Mouse (Mus musculus): ENCODE data around the gene Stat5b.

Stat5b gene

DNA sequence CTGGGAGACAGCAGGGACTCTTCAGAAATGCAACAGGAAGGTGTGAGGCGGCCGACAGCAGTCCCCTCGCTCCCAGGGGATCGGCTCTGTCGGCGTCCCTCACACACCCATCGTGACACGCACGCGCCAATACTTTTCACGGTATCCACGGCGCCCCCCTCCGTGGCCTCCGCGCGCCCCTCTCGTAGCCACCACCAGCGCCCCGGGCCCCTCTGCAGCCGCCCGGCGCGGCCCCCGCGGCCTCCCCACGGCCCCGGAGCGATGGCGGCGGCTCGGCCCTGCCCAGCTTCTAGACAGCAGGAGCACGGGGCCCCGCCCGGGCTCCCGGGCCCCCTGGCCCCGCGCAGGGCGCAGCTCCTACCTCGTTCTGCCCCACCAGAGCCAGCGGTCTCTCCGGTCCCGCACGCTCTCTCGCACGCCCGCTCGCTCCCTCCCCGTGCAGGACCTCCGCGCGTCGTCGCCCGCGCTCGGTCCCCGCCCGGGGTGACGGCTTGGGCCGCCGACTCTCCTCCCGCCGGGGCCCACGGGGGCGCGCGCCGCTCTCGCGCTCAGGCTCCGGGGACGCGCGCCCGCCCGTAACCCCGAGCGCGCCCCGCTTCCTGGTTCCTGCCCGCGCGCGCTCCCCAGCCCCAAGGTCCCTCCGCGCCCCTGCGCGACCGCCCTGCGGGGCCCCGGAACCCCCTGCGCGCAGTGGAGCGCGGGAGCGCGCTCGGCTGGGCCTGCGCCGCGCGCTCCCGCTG lies at the start of gene Stat5b:
Gene Stat5b, minus strand, starts transcription at position 687 of the 740 bp plus-strand sequence.
- DNase-seq (ENCODE audit: low read depth, low spot score) = peak; percentile 91

DNA sequence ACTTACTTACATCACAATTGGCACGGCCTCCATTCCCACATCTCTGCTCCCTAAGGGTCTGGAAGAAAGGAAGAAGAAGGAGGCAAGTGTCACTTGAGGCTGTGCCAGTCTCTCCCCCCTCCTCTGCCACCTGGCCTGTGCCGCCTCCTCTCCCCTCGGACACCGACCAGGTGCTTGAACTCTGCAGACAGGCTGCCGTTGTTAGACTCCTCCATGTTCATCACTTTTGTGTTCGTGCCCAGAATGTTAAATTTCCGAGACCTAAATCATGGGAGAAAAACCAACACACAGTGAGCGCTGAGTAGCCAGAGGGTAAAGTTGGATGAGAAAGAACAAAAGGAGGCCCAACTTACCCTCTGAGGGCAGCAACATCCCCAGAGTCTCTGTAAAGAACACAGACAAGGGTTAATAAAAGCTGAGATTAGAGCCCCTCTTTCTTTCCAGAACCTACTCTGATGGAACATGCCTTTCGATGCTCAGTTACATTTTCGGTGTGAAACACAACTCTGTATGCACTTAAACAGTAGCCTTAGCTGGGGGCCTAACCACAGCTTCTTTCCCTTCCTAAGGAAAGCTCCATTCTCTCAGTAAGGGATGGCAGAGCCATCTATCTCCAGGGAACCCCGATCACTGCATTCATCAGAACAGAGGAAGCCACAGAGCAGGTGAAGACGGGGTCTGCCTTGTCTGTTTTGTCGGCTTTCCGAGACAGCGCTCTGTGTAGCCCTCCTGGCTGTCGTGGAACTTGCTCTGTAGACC lies 48.1 kb upstream of the Stat5b start:
- DNase-seq (ENCODE audit: low read depth, low spot score) = peak; percentile 64

DNA sequence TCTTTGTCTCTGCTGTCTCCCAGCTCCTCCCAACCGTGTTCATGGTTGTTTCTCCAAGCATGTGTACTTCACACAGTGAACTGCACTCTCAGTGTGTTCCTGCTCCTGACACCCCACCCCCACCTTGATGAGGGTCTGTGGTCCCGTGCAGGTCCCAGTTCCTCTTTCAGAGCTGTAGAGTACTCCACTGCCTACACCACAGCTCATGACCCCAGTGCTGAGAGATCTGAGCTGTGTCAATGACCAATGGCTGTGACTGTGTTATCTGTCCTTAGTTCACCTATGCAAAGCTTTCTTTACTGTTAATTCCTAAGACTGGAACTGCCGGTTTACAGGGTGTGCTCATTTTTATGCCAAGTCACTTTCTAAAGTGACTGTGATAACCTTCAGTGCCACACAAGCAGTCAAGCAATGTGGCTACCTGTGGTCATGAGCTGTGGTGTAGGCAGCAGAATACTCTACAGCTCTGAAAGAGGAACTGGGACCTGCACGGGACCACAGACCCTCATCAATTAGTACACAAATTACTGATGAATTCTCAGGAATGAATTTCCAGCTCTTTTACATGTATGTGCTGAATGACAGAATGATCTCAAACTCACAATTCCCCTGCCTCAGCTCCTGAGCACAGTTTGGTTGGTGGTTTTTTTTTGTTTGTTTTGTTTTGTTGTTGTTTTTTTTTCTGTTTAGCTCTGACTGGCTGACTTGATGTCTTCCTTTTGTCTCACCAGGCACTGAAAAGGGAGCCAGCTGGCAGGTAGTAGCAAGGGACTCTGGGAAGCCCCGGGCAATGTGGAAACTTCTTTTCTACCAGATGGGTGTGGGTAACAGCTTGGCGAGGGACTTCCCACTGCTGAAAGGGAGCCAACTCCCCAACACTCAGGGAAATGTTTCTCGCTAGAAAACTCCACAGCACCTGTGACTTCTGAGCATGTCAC lies 47.0 kb upstream of the Stat5b start:
- peak; percentile 85 for DNase-seq (ENCODE audit: low read depth, low spot score)

DNA sequence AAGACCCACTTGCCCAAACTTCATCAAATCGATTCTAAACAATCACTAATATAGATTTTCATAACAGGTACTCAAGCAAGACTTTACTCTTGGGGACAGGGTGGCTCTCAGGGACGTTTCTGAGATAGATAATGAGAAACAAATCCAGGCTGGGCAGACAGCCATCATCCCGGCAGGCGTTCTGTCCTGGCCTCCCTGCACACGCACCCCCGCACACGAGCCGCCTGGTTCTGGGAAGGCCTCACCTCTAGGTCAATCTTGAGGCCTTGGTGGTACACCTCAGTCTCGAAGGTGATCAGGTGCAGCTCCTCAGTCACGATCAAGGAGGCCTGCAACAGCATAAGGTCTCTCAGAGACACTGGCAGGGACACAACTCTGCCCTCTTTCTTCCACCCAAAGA lies 45.6 kb upstream of the Stat5b start:
- no peak for DNase-seq (ENCODE audit: low read depth, low spot score)

DNA sequence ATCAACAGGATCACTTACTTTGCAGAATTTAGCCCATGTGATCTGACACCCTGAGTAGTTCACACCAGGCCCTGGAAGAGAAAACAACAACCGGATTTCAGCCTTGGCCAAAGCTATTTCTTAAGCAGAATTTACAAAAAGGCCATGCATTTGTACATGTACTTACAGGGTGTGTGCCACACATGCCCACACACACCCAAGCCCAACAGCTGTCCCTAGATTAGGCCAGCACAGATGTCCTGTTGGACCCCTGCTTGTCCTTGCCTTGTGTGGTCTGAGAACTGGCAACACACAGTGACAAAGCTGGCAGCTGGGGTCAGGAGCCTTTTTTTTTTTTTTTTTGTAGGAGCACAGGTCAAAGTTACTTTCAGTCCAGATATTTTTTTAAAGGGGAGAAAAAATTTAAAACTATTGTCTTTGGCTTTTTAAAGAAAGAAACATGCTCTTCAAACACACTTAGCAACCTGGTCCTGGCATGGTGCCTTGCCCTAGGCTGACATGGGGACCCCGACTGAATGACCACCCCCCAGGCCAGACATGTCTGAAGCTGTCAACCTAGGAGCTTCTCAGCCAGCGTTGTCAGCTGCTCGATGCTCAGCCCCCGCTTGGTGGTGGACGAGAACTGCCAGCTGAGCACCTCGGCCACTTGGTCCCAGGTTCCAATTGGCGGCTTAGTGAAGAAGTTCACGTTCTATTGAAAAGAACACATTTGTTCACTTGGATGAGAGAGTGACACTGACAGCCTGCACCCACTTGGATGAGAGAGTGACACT lies 43.8 kb upstream of the Stat5b start:
- no peak for DNase-seq (ENCODE audit: low read depth, low spot score)

DNA sequence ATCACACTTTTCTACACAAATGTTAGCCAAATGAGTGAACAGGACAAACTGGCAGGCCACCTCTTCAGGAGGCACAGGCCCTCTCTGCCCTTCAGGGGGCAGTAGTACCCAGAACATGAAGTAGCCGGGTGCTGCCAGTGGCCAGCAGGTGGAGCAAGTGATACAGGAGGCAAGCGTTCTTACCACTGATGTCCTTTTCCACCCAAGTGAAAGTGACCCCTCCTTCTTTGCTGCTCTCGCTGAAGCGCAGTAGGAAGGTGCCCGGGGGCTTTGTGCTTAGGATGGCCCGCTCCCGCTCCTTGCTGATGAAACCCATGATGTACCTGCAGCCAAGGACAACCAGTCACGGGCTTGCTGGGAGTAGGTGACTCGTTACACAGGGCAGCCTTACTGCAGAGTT lies 43.0 kb upstream of the Stat5b start:
- DNase-seq (ENCODE audit: low read depth, low spot score) = peak; percentile 91

DNA sequence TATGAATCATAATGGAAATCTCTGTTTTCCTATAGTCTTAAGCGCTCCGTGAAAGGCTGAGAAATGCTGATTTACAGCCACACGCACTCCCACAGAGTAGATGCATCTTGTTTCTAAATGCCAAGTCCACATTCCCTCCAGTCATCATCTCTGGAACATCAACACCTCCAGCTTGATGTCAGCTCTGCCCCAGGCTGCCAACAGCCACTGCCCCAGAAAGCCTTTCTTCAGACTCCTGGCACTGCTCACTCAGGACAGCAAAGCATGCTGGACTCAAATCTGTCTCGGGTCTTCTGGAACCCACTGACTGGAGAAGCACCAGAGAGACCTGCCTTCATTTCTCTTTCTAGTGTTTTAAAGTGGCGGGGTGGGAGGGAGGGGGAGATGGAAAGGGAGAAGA lies 41.9 kb upstream of the Stat5b start:
- no peak for DNase-seq (ENCODE audit: low read depth, low spot score)

DNA sequence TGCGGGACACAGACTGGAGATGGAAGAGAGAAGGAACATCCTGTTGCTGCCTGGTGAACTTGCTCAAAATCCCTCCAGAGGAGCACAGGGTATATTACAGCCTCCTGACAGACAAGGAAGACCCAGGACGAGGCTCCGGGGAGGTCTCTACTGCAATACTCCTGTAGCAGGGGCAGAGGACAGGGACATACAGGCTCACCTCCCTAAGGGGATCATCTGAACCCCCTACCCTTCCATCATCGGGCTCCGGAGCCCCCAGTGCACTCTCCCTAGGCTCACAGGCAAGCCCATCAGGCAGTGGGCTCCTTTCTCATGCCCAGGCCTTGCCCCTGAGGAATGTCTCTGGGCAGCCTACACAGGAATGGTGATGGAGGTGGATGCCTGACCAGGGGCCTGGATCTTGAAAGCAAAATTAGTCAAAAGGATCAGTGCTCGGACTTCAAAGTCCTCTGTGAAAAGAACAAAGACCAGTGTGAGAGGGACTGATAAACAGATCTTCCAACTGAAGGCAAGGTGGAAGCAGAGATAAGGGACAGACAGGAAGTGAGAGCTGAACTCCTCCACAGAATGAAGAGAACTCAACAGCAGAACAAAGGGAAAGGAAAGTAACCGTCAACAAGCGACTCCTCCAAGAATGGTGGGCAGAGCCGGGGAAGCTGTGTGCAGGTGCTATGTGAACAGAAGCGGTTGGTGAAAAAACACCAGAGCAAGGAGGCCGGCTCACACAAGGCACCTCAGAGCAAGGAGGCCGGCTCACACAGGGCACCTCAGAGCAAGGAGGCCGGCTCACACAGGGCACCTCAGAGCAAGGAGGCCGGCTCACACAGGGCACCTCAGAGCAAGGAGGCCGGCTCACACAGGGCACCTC lies 41.0 kb upstream of the Stat5b start:
- no peak for DNase-seq (ENCODE audit: low read depth, low spot score)

DNA sequence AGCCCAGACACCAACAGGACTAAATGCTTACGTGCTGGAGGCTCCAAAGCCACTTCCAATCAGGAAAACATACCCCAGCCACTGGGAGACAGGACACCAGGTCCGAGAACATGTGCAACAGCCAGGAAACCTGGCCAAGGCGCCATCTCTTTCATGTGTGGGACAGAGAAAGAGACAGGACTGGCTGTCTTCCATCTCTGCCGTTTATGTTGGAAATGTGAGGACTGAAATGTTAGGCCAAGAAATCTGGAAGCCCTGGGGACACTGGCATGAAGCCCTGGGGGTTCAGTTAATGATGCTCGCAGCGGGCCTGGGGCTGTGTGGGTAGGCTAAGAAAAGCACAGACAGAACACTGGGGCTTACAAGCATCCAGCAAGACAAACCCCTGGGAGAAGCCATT lies 40.0 kb upstream of the Stat5b start:
- no peak for DNase-seq (ENCODE audit: low read depth, low spot score)

DNA sequence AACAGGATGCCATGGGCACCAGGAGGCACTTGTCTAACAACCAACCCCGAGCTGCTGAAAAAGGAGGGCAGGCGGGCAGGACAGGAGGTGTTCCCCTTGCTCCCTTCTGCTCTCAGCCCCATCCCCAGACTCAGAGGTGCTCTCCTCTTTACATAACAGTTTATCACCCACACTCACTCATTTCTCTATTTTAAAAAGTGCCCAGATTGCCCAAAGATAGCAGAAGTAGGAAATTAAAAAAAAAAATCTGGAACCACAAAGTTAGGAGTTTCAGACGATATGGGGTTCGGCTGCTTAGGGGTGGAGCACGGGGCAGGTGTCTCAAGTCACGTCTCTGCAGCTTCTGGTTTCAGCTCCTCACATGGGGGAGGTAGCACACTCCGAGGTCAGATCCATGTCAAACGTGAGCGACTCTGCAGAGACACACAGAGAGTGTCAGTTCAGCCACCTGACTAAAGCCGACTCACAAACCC lies 37.9 kb upstream of the Stat5b start:
- DNase-seq (ENCODE audit: low read depth, low spot score) = peak; percentile 57

DNA sequence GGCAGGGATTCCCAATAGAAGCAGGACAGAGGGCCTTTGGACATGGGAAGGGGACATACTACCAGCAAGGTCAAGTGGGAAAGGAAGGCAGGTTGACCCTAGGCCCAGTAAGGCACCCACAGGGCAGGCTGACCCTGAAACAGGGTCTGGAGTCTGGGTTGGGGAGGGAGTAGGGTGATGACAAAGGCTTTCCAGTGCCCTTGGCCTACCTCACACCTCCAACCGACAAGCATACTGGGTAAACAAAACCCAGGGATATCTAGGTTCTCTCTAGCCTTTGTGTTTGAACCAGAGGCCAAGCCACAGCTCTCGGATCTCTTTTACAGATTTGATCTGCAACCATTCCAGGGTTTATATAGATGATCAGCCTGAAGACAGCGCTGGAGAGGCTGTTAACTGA lies 37.2 kb upstream of the Stat5b start:
- DNase-seq (ENCODE audit: low read depth, low spot score) = no peak

DNA sequence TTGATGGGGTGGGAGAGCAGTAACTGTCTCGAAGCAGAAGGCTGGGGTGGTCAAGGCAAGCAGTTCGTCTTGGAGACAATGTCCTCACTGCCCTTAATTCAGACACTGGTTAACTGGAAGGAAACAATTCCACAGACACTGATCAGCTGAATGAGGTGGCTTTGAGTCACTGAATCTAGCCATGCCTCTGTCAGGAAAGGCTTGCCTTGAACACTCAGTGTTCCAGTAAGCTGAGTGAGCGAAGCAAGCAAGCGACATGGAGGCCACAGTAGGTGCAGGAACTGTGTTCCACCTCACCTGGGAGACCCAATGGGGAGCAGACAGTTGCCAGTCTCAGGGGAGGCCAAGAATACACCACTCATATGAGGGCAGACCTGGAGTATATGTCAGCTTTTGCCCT lies 36.7 kb upstream of the Stat5b start:
- DNase-seq (ENCODE audit: low read depth, low spot score) = no peak

DNA sequence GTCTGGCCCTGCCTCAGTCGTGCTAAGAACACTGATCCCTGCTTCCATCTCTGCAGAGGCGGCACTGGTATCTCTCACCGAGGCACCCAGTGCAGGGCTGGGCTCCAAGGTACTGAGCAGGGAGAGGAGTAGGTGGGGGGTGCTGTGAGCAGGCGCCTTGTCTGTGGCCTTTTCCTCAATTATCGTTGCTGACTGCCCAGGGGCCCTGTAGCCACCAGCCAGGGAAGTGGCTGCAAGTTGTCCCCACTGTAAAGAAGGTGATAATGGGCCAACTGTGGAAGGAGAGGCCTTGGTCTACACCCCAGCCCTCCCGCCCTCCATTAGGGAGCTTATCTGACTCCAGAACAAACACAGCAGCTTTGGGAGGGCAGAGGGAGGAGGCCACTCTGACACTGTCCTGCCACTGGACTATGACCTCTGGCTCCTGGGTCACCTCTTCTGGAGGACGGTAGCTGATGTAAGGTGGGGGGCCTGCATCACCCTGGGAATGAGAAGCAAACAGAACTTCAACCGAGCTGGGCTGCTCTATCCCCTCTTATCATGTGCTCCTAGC lies 35.7 kb upstream of the Stat5b start:
- no peak for DNase-seq (ENCODE audit: low read depth, low spot score)

DNA sequence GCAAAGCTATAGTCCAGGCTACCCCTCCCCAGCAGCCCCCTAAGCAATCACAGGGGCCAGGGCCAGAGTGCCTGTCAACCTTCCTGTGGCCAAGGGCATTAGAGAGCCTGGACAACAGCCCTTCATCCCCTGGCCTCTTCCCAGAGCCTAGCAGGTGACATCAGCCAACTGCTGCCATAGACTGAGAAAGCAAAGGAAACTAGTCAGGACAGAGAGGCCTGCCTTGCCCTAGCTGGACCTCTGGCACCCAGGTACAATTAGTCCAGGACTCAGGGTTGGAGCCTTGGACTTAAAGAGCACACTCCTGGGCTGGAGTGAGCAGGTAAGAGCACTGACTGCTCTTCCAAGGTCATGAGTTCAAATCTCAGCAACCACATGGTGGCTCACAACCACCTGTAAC lies 34.9 kb upstream of the Stat5b start:
- DNase-seq (ENCODE audit: low read depth, low spot score) = no peak

DNA sequence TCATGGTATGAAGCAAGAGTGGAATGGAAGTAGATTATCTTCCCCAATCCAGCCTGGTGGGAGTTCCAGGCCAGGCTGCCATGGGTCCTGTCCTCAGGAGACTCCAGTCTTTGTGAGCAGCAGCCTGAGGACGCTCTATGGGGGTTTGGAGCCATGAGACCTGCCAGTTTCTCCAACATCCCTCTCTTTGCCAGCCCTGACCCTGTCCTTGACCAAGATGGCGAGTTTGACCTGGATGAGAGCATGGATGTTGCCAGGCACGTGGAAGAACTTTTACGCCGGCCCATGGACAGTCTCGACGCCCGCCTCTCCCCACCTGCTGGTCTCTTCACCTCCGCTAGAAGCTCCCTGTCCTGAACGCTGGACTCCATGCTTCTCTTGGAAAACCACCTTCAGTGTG lies 33.1 kb upstream of the Stat5b start:
- DNase-seq (ENCODE audit: low read depth, low spot score) = no peak

DNA sequence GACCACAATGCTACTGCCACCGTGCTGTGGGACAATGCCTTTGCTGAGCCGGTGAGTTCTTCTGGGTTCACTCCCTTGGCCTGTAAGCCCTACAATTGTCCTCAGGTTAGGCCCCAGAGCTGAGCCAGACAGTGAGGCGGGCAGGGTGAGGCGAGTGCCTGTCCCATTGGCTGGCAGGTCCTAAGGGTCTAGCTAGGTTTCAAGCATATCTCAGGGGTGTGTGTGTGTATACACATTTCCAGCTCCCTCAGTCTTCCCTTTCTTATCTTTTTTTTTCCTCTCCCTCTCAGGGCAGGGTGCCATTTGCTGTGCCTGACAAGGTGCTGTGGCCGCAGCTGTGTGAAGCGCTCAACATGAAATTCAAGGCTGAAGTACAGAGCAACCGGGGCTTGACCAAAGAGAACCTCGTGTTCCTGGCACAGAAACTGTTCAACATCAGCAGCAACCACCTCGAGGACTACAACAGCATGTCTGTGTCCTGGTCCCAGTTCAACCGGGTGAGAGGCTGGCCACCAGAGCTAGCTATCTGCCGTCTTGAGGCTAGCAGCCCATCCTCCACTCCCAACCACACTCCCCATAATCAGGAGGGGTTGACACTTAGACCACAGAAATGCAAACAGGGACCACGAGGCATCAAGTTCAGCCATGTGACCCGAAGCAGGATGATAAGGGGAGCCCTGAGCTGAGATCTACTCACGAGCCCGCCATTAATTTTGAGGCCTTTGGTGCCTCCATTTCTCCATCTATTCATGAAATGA lies 29.0 kb upstream of the Stat5b start:
- no peak for DNase-seq (ENCODE audit: low read depth, low spot score)

DNA sequence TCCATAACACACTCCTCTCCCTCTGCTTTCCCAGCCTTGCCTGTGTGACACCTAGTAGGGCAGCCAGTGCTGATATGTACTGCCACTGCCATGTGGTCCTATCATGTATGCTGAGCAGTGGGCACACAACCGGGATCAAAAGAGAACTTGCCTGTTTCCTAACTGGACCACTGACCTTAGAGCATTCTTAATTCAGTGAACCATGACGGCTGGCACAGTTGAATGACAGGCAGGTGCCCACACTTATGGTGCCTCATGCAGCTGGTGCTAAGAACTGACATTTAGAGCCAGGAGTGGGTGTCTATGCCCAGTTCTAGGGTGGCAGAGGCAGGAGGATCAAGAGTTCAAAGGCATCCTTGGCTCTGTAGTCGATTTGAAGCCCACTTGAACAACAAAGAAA lies 25.2 kb upstream of the Stat5b start:
- DNase-seq (ENCODE audit: low read depth, low spot score) = no peak

DNA sequence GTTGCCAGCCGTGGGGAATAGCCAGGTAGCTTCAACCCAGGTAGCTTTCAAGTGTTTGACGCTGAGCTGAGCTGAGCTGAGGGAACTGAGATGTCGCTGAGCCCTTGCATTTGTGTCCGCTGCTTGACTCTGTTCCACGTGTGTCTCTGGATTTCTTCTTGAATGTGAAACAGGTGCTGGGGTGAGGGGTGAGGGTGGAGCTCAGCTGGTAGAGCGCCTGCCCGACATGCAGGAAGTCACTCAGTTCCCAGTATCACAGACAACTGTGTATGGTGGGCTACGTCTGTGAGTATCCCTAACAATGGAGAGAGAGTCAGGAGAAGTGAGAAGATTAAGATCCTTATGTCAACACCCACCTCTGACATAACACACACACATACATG lies 20.4 kb upstream of the Stat5b start:
- no peak for DNase-seq (ENCODE audit: low read depth, low spot score)

DNA sequence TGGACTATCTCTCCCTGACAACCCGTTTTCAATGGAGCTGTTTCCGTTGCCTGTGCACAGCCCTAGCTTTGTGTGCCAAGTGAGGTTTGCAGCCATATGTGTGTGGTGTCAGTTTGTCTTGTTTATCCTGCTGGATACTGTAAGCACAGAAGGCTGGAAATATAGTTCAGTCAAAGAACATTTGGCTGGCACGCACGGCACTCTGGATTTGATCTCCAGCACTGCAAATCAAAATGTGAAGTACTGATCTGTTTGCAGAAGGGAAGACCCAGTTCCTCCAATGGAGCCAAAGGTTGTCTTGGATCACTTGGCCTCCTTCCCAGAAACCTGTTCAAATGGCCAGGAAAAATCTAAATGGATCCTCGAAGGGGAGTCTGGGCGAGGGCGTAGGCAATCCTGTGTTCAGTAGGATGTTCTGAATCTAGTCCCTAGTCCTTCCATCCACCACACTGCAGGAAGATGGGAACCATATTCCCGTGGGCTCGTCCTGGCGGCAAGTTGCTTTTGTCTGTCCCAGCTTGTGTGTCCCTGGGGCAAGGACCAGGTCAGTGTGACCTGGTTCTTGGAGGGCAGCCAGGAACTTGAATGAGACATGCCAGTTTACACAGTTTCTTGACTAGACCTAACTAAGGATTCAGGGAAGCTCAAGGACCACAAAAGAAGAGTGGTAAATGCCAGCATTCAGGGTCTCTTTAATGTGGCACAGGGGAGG lies 19.9 kb upstream of the Stat5b start:
- DNase-seq (ENCODE audit: low read depth, low spot score) = no peak
